Mouse (Mus musculus): ENCODE measurements around the gene Filip1.

DNA sequence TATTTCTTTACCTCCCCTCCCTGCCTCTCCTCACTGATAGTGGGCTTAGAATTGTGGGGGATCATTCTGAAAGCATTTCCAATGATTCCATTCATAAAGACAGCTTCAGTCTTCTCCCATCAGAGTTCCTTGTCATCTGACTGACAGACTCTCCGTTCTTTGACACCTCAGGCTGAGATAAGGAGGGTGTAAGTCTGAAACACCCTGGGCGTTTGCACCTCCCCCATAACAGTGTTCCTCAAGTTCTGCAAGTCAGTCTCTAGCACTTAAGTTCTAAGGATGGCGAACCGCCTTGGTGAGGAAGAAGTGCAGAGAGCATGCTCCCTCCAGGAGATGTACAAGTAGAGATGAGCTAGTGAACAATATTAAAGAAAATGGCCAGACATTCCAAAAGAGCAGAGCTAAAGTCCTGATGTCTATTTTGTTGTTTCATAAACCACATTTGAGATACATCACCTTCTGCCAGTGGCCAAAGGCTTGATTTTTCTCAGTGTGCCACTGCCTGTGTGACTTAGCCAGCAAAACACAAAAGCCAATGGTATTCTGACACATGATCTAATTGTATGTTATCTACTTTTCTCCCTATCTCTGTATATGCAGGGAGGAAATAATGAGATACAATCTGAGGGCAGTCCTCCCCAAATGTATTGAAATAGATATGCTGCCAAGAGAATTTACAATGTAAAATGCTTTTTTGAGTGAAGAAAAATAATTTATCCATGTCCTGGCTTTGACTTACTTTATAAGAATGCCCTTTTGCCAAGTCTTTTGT is 118.6 kb downstream of the Filip1 start:
- no peak for TF ChIP-seq POLR2A (IDR thresholded peaks at IDR 0.05; ENCODE audit: low read depth, low read length)
- TF ChIP-seq CTCF (IDR thresholded peaks at IDR 0.05; ENCODE audit: extremely low read depth, insufficient read depth, insufficient read length, insufficient replicate concordance): no peak

Measured in spleen, adult 2 months (tissue).